Mouse (Mus musculus): Measurements from ENCODE around the gene Tmem50b.

- TF ChIP-seq CTCF (IDR thresholded peaks at IDR 0.05; ENCODE audit: insufficient read depth, low read length): no peak
- no peak for TF ChIP-seq POLR2A (IDR thresholded peaks at IDR 0.05; ENCODE audit: borderline replicate concordance, extremely low read depth, low read depth, low read length)
Measured at GRCm38 (mm10) chr16:91534888-91535287, 62.7 kb downstream of the Tmem50b start.
